Mouse (Mus musculus): ENCODE results near the gene Ndufa13.
"Not testable (repeated sequence)": the region's sequence is repeated elsewhere in the genome, so short reads cannot be mapped to it uniquely, and the experiment has no call there.

Ndufa13 gene

DNA sequence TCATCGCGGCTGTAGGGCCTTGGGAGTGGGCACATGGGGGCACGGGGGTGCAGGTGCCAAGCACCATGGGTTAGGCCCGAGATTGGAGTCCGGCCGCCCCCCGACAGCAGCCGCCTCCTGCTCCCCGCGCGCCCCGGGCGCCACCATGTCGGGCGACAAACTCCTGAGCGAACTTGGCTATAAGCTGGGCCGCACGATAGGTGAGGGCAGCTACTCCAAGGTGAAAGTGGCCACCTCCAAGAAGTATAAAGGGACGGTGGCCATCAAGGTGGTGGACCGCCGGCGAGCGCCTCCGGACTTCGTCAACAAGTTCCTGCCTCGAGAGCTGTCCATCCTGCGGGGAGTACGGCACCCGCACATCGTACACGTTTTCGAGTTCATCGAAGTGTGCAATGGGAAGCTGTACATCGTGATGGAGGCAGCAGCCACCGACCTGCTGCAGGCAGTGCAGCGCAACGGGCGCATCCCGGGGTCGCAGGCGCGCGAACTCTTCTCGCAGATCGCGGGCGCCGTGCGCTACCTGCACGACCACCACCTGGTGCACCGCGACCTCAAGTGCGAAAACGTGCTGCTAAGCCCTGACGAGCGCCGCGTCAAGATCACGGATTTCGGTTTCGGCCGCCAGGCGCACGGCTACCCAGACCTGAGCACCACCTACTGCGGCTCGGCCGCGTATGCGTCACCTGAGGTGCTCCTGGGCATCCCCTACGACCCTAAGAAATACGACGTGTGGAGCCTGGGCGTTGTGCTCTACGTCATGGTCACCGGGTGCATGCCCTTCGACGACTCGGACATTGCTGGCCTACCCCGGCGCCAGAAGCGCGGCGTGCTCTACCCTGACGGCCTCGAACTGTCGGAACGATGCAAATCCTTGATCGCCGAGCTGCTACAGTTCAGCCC is at the start of gene Ndufa13, which contains the start of the genes Tssk6 and Yjefn3:
Gene Ndufa13, minus strand, starts transcription at position 396 of the 900 bp plus-strand sequence.
Gene Tssk6, plus strand, starts transcription at position 22 of the 900 bp plus-strand sequence.
Gene Yjefn3, minus strand, starts transcription at position 550 of the 900 bp plus-strand sequence.
- DNase-seq (ENCODE audit: low read depth, low spot score), result no peak

DNA sequence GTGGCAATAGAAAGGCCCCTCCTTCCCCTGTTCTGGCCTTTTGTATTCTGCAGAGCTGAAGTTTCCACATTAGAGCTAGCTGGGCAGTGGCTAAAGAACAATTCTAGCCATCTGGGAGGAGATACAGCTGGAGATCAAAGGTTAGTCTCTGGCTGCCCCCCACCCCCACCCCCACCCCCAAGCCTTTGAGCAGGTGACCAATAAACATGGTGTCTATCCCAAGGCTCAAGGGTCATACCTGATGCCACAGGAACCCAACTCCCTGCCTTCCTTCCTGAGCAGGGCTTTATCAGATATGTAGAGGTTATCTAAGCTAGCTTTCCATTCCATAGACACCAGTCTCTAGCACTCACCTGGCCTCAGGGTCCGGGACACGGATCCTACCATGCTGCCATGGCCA is 47.9 kb upstream of the Ndufa13 start:
- DNase-seq (ENCODE audit: low read depth, low spot score), result no peak

DNA sequence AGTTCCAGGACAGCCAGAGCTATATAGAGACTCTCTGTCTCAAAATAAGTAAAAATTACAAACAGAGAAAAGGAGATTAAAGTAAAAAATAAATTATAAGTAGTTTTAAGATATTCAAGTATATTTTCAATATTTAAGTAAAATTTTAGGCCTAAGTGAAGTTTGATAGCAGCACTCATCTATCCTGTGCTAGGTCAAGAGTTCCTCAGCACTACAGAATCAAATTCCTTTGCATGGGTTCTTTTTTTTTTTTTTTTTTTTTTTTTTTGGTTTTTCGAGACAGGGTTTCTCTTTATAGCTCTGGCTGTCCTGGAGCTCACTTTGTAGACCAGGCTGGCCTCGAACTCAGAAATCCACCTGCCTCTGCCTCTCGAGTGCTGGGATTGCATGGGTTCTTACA is 40.1 kb upstream of the Ndufa13 start:
- DNase-seq (ENCODE audit: low read depth, low spot score), result not testable (repeated sequence)

DNA sequence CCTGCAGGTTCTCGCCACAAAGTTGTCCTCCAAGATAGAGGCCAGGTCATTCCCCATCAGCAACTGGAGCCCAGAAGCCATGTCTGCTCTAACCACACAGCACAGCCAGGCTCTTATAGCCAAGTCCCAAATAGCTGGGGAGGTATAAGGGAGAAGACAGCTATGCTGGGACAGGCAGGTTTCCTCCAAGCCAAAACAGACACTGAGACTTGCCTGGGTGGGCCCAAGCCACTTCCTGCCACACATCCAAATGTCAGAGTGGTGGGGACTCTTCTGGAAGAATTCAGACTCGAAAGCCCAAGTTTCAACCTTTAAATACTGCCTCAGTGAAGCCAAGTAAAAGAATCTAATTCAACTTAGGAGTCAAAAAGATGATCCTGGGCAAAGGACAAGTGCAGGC is 38.0 kb upstream of the Ndufa13 start:
- DNase-seq (ENCODE audit: low read depth, low spot score), result no peak

DNA sequence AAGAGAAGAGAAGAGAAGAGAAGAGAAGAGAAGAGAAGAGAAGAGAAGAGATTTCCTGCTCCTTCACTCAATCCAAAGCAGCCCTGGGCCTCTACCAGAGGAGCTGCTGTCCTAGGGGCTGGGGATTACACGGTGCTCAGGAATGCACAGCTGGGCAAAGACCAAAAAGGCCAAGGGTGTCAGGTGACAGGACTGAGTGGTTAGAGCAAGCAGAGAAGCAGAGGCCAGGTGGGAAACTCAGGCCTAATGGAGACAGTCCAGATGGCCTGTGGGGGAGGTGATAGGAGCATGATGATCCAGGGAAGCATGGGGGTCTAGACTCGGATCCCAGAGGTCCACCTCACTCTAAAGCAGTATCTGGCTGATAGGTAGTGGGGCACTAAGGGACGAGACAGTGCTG is 37.3 kb upstream of the Ndufa13 start:
- peak; percentile 81 for DNase-seq (ENCODE audit: low read depth, low spot score)

DNA sequence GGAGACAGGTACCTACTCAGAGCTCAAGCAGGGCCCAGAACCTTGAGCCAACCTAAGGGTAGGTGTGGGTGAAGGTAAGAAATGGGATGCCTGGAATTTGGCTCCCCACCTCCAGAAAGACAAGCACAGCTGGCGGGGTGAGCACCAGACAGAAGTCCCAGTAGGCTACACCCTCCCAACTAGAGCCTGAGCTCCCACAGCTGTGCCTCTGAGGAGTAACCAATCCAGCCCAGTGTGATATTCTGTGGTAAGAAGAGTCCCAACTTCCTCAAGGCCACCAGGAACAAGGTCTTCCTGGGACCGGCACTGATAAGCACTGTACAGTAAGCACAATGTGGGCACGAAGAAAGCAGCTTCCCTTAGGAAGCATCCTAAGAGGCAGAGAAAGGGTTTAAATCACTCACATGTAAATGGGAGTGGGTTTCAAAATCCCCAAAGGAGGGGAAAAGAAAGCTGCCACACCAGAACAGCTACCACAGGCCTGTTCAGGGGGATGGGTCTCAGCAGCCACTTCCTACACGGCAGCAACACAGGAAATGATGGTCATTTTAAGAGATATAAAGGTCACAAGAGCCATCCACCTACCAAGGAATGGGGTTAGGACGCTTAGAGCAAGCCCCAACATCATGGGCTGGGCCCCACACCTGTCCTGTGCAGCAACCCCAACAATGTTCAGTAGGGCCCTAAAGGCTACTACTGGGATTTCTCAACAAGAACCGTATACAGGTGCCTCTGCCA is 36.1 kb upstream of the Ndufa13 start:
- no peak for DNase-seq (ENCODE audit: low read depth, low spot score)

DNA sequence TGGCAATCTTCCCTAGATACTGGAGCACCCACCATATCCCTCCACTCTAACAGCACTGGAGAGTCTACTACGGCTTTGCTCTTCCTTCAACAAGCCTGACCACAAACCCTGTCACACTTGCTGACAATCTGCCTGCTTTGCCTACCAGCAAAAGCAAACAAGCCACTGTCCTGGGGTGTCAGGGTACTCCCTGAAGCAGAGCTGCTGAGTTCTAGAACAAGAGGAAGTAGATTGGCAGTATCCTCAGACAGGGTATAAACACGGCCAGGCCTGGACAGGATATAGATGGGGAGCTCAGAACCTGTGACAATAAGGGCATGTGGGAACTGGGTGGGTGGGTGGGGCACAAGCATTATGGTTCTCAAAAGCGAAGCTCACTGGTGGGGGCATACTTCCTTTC is 35.1 kb upstream of the Ndufa13 start:
- no peak for DNase-seq (ENCODE audit: low read depth, low spot score)

DNA sequence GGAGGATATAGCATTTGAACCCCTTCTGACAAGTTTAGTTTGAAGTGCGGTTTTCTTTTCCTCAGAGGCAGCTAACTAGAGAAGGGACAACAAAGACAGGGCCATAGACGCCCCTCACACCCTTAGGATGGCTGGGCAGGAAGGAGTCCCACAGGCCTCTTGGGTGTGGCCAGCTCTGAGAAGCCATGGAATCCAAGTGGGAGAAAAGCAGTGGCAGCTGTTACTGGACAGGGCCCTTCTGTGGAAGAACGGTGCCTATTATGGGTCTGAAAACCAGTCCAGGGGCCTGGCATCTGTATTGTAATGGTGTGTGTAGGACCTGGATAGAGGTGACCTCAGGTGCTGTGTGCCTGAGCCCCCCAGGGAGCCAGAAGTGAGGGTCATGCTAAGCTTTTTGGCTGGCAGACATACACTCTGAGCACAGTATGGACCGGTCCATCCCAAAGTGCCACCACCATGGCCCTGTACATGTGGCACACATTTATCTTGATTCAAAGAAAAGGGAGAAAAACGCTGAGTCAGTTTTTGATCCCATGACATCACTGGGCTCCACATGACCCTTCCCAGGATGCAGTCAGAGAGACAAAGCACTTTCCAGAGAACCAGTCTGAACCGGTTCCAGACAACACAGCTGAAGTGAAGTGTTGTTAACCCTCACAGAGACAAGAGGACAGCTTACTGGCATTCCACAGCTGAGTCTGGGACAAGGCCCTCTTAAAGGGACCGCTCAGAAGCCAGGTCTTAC is 33.9 kb upstream of the Ndufa13 start:
- peak; percentile 29 for DNase-seq (ENCODE audit: low read depth, low spot score)

DNA sequence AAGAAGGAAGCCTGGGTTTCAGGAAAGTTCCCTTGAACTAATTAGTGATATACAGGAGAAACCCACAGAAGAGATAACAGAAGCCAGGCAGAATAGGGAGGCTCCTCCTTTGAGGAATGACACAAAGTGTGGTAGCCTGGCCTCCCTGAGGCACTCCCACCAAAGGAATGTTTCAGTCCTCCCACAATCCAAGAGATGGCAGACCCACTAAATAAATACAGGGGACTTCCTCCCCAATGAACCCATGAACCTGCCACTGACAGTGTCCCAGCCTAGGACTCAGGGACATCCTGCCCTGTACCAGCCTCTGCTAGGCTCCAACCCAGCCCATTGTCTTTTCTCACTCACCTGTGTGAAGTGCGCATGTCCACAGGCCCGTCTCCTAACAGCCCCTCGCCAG is 33.1 kb upstream of the Ndufa13 start:
- no peak for DNase-seq (ENCODE audit: low read depth, low spot score)

DNA sequence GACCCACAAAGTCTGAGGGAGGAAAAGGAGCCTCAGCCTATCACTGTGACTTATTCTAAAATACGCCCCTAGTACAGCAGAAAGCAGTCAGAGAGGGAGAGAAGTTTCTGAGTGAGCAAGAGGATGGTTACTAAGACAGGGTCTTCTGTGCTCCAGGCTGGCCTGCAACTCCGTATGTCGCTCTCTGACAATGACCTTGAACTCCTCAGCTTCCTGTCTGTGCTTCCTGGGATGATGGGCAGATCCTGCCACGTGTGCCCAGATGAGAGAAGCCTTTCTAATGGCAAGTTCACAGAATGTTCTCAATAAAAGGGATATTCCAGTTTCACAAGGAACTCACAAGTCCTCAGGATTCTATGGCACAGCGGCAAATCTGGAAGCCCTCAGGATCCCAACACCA is 32.2 kb upstream of the Ndufa13 start:
- DNase-seq (ENCODE audit: low read depth, low spot score), result no peak

DNA sequence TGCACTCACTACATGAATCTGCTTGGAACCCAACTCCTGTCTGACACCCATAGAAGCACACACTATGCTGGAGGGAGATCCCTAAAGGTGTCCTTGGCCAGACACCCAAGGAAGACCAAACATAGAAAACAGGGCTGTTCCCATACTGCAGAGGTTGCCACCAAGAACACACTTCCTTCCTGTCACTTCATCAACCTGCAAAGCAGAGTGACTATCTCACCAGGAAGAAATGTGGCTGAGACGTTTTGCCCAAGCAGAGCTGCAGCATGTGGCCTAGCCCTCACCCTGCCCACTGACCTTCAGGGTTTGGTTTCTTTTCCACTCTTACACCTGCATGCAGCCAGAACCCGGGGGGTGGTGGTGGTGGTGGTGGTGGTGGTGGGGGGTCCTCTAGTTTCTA is 31.5 kb upstream of the Ndufa13 start:
- no peak for DNase-seq (ENCODE audit: low read depth, low spot score)

DNA sequence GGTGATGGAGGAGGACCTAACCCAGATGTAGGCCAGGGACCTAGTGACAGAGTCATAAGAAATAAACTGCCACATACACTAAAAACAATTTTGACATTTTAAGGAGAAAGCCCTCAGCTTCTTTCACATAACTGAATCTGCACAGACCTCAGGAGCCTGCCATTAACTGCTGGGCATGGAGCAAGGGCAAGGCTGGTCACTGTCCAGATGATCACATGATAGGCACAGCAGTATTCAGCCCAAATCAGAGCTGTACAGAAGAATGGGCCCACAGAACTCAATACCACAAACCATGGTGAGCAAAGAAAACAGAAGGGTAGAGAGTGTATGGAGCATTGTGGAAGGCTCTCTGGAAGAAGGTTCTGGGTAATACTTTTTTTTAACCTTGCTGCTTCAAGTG is 24.5 kb upstream of the Ndufa13 start:
- no peak for DNase-seq (ENCODE audit: low read depth, low spot score)

DNA sequence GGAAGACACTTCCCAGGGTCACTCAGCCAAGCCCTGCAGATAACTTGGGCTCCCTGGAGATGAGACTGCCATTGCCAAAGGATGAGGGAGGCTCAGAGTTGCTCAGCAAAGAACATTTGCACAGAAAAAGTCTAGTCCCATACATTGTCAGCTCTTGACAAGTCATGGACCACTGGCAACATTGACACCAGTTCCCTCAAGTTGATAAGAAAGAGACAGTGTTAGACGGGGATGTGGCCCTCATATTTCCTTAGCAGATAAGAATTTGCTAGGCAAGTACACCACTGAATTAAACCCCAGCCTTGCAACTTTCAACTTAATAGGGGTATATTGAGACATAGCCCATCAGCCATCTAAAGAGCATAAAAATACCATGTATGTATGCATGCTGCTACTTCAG is 21.6 kb upstream of the Ndufa13 start:
- DNase-seq (ENCODE audit: low read depth, low spot score), result no peak

DNA sequence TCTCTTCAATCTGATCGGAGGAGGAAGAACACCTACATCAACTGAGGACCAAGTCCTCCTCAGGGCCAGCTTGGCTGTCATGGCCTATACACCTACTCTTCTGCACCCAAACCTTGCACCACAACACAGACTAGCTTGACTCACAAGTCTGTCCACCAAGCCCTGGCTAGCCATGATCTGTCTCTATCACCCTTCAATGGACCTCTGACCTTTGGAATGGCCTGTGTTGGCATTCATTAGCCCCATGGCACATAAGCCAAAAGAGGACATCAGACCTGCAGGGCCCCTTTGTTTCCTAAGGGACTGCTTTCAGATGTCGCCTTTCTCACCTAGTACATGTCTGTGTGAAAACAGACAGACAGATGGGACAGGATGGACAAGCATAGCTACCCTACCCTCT is 18.8 kb upstream of the Ndufa13 start:
- DNase-seq (ENCODE audit: low read depth, low spot score), result no peak

DNA sequence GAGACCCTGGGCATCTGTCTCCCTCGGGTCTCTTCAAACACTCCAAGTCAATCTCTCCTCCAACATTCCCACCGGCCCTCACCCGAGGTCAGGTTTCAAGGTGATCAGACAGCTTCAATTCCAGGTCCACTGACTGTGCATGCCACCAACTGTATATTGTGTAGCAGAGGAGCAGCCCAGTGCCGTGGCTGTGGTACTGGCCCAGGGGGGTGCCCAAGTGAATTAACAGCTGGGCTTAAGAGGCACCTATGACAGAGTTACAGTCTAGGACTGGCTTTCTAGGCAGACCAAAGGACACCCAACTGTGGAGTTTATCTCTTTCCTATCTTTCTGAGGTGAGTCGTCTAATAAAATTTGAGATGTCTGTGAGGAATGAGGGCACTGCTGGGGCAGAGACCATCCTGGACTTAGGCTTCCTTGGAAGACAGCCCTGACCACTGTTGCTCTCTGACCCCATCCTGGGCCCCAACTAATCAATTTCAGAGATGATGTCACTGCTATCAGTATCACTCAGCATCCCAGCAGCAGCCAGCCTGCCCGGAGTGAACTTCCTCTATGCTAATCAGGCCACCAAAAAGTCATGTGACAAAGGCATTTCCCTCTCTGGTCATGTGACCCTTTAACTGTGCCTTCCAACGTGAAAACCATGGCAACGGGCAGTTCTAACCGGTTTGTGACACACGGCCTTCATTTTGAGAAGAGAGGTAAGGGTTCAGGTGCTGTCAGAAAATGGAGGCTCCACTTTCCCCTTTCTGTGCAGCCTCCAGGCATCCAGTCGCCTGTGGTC is 17.7 kb upstream of the Ndufa13 start:
- peak; percentile 67 for DNase-seq (ENCODE audit: low read depth, low spot score)

DNA sequence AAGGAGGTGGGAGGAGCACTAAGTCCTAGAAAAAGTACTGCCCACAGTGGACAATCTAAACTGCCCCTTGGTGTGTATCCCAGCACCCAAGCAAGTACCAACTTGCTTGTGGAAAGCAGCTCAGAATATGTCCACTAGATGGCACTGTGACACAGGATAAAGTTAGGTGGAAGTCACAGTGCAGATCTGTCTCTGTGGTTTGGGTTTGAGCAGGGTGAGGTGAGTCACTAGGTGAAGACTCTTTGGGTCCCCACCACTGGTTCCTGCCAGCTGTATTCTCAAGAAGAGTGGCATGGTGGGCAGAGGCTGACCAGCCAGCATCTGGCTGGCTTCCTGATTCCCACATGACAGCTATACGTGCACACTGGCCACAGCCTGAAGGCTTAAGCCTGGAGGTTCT is 16.7 kb upstream of the Ndufa13 start:
- DNase-seq (ENCODE audit: low read depth, low spot score), result peak; percentile 93

DNA sequence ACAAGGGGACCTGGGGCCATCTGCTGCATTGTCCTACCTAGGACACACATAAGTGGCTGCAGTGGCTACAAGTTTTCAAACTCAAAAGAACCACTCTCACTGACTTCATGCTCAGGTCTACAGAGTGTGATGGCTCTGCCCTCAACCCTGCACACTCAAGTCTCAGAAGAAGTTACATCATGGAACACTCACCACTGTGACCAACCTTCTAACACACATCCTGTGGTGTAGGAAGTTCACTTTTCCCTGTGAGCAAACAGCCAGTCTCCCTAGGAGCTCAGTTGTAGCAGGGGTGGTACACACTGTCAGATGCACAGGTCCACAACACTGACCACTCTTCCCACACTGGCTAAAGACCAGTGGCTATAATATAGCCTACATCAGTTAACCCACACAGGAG is 16.1 kb upstream of the Ndufa13 start:
- DNase-seq (ENCODE audit: low read depth, low spot score), result no peak

DNA sequence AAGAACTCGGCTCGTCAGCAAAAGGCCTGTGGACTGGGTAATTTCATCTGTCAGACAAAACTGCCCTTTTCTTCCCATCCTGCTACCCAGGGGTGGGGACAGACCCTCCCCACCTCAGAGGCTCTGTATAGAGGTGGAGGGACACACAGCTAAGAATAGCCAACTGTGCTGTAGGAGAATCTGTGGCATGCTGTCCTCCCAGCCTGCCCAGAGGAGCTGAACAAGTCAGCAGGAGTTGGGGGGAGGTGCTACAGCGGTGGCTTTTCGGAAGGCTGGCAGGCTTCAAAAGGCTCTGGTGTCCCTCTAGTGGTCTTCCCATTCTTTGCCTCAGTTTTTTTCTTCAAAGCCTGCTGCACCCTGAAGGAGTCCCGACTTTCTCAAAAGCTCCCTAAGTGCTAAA is 13.4 kb upstream of the Ndufa13 start:
- DNase-seq (ENCODE audit: low read depth, low spot score), result no peak

DNA sequence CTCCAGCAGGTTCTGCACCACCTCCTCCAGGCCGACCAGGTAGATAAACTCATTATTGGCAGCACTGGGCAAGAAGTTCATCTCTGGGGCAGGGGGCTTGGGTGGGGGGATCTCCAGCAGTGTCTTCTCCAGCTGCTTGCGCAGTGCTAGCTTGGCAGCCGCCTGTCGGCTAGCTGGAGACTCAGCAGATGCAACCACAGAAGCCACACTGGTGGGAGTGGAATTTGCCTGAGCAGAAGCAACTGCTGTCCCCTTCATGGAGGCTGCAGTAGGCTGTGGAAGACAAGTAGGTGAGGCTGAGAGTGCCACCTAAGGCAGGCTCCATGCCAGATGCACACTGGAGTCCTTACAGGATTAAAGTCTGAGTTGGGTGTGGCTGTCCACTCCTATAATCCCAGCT is 12.2 kb upstream of the Ndufa13 start:
- DNase-seq (ENCODE audit: low read depth, low spot score), result no peak

DNA sequence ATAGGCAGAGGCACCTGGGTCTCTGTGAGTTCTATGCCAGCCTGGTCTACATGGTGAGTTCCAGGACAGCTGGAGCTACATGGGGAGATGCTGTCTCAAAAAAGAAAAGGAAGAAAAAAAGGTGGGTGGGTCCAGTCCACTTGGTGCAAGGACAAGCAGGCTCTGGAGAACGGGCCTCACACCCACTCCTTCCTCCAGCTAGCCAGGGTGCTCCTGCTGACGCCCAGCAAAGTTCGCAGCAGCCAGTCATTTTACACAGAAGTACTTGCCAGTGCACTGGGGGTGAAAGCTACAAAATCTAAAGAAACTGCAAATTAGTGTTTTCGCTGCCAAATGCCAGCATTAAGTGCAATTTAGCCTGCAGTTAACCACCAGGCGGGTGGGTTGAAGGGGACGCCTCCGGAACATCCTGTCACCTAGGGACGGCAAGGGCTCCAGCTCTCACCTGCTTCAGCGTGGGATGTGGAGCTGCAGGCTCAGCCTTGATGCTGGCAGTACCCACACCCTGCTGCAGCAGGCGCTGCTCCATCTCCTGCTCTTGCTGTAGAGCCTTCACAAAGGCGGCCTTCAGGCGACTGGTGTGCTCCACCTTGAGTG is 10.2 kb upstream of the Ndufa13 start:
- DNase-seq (ENCODE audit: low read depth, low spot score), result no peak

DNA sequence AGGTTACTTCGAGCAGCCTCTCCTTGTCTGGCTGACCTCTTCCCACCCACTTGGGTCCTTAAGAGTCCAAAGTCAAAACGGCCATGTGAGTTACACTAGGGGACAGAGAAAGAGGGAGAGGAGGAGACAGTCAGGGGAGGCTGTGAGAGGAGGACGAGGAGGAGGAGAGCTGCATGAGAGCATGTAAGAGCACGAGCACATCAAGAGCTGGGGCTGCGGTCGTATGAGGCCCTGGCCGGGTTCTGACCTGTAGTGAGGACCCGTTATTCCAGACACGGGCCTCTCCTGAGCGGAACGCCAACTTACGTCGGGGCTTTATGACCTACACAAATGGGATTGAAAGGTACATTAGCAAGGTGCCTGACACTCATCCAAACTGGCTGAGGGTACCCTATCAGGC is 9.6 kb upstream of the Ndufa13 start:
- no peak for DNase-seq (ENCODE audit: low read depth, low spot score)
